Mouse (Mus musculus) adrenal gland, postnatal 0 days (tissue): ENCODE data around the gene Smad9. TPM values are rescaled to one million over a fixed set of nuclear protein-coding genes. Genes with fewer than 3 reads are reported as not detected.

Source experiments
- polyA plus RNA-seq: library from polyadenylated mRNA; unstranded; fragments of >200 nt; fragmentation: Nextera tagmentation; extraction: Ambion mirVana; gene quantifications from 2 replicates; pipeline ENCODE4 v1.2.1, GENCODE M21; 2015

The Smad9 gene
- 1.4 and 2.3 TPM in 2 replicates for polyA plus RNA-seq

GRCm38 (mm10) chr3:54755145-54756041 is at the start of gene Smad9:
Smad9 (plus strand) TSS chr3:54755582.

GRCm38 (mm10) chr3:54714253-54714652 is 41.1 kb upstream of the Smad9 start, which contains the start of gene Gm21958:
Gm21958 (minus strand) TSS chr3:54714353.

GRCm38 (mm10) chr3:54735247-54736046 is 19.9 kb upstream of the Smad9 start, which contains the start of the genes Exosc8 and Alg5:
Exosc8 (minus strand) TSS chr3:54735393.
Alg5 (plus strand) TSS chr3:54735539.

GRCm38 (mm10) chr3:54807666-54808217 is 52.4 kb downstream of the Smad9 start, which contains the start of gene Rfxap:
Rfxap (minus strand) TSS chr3:54807791.

Other genes with a start within 250 kb of the Smad9 start
- gene Supt20, start 62.8 kb upstream of the Smad9 start, polyA plus RNA-seq: 40.5 and 56.7 TPM in 2 replicates
- not detected in 2 replicates for gene Gm21958, start 41.2 kb upstream of the Smad9 start, polyA plus RNA-seq
- 78.6 and 81.2 TPM in 2 replicates for gene Exosc8, start 20.2 kb upstream of the Smad9 start, polyA plus RNA-seq
- gene Alg5, start 20.0 kb upstream of the Smad9 start, polyA plus RNA-seq: 117 and 123 TPM in 2 replicates
- gene Rfxap, start 52.2 kb downstream of the Smad9 start, polyA plus RNA-seq: 33.6 and 44.8 TPM in 2 replicates
- gene Sertm1, start 160.3 kb downstream of the Smad9 start, polyA plus RNA-seq: not detected in 2 replicates